ENCODE assay signal across 9 mouse cellular contexts in the genomic region with DNA sequence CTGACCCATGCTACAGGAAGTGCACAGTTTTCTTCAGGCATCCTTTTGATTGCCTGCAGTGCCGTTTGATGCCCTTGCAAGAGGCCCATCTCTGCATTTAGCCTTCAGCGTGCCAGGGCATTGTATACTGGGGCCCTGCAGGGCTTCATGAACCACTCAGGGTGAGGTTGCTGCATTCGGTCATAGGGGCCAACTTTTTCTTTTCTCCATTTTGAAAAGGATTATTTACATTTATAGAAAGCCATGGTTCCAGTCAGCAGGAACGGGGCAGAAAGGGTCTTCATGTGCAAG. TPM values are rescaled to one million over a fixed set of nuclear protein-coding genes. Genes with fewer than 3 reads are reported as not detected.
DNase-seq lines count a peak whose midpoint lies in the region; ATAC-seq and TF ChIP-seq lines count a peak whose summit lies in the region.
"Had no signal": no experiment of that assay in that cellular context is flagged by ENCODE, and none has a peak within 500 bp of the region (broad histone marks: within the 10 kb centered on the region; RNA-seq: fewer than 3 reads in every experiment).

No protein-coding gene starts in this region.

- H3K9ac ChIP-seq in heart, embryonic 12.5 days: peak overlapping the region; percentile 95
- peak overlapping the region; percentile 80; the same call in 1 of the 2 replicates for H3K9ac ChIP-seq in hindbrain, embryonic 11.5 days (ENCODE audit: low read depth, low read length)
- H3K9ac ChIP-seq in midbrain, embryonic 11.5 days (ENCODE audit: low read length): peak overlapping the region; percentile 90

- peaks cover 37% of the 10 kb centered on the region for H3K4me1 ChIP-seq in heart, embryonic 12.5 days (replicated peaks)
- no peaks in the 10 kb centered on the region; the same call in 1 of the 2 replicates for H3K4me1 ChIP-seq in hindbrain, embryonic 11.5 days (replicated peaks; ENCODE audit: control insufficient read depth, insufficient read depth, low read length)
- peaks cover 3% of the 10 kb centered on the region; the same call in 1 of the 2 replicates for H3K4me1 ChIP-seq in midbrain, embryonic 11.5 days (ENCODE audit: control insufficient read depth, insufficient read depth, low read length)

- ATAC-seq in heart, embryonic 12.5 days (ENCODE audit: insufficient number of reproducible peaks, low FRiP score): no peak
- peak; percentile 0 for ATAC-seq in Patski
- ATAC-seq in hindbrain, embryonic 11.5 days (ENCODE audit: low FRiP score): no peak
- no peak for ATAC-seq in midbrain, embryonic 11.5 days (ENCODE audit: low FRiP score)

- CTCF ChIA-PET in Patski (lab: Charles Lee): no interaction called here

- no peaks in the 10 kb centered on the region for H3K27me3 ChIP-seq in heart, embryonic 12.5 days (replicated peaks)
- H3K27me3 ChIP-seq in Patski: no peaks in the 10 kb centered on the region
- no peaks in the 10 kb centered on the region for H3K27me3 ChIP-seq in hindbrain, embryonic 11.5 days (ENCODE audit: control insufficient read depth, insufficient read depth, low read length)
- H3K27me3 ChIP-seq in midbrain, embryonic 11.5 days (ENCODE audit: control insufficient read depth, insufficient read depth, low read length): no peaks in the 10 kb centered on the region
- H3K27me3 ChIP-seq: CH12.LX had no signal

- in situ Hi-C loops in Patski (cut with MboI; ENCODE audit: low pct_unique_long_range_greater_than_20kb): loop anchor here (25.0 kb wide), 1 partner anchor 376 kb away; the partner anchor contains the start of genes Gm13271, Gm13283 and Gm13290

- 22% methylated on average over 4 of the region's 4 CpGs for WGBS in heart, embryonic 12.5 days
- WGBS in hindbrain, embryonic 11.5 days: 20% methylated on average over 4 of the region's 4 CpGs
- WGBS in midbrain, embryonic 11.5 days: 11% methylated on average over 4 of the region's 4 CpGs

- H3K27ac ChIP-seq in heart, embryonic 12.5 days (ENCODE audit: poor library complexity, severe bottlenecking): peak overlapping the region; percentile 90
- H3K27ac ChIP-seq in hindbrain, embryonic 11.5 days (ENCODE audit: low read depth, low read length): no peak overlapping the region
- H3K27ac ChIP-seq in midbrain, embryonic 11.5 days (ENCODE audit: low read depth, low read length): no peak overlapping the region

- intact Hi-C loops in heart, postnatal 36 days (cut with DNase I): no loop called here

- H3K4me2 ChIP-seq in heart, embryonic 12.5 days: peak overlapping the region; percentile 83
- H3K4me2 ChIP-seq in hindbrain, embryonic 11.5 days (replicated peaks; ENCODE audit: low read depth, low read length): peak overlapping the region; percentile 61
- H3K4me2 ChIP-seq in midbrain, embryonic 11.5 days: peak overlapping the region; percentile 78

- no peaks in the 10 kb centered on the region for H3K9me3 ChIP-seq in heart, embryonic 12.5 days (replicated peaks)
- no peaks in the 10 kb centered on the region for H3K9me3 ChIP-seq in hindbrain, embryonic 11.5 days (ENCODE audit: control insufficient read depth, low read length)
- H3K9me3 ChIP-seq in midbrain, embryonic 11.5 days (ENCODE audit: control insufficient read depth, low read length): no peaks in the 10 kb centered on the region

- no peak for TF ChIP-seq CTCF in Patski (IDR thresholded peaks at IDR 0.05)

- DNase-seq in heart, postnatal 36 days: no peak
- no peak for DNase-seq in Patski (ENCODE audit: low read depth, low spot score)
- no peak for DNase-seq in hindbrain, embryonic 11.5 days (ENCODE audit: low spot score)
- no peak for DNase-seq in midbrain, embryonic 11.5 days (ENCODE audit: low spot score, missing footprints)
- DNase-seq in frontal cortex, postnatal 36 days (ENCODE audit: low spot score in 2 of 2): no peak
- DNase-seq in right cerebral cortex, adult 2 months (ENCODE audit: low spot score in 2 of 2): no peak
- DNase-seq in Muller cell, postnatal 12 days (ENCODE audit: inconsistent ontology term): no peak

- H3K36me3 ChIP-seq in heart, embryonic 12.5 days: peaks cover under 1% of the 10 kb centered on the region; the same call in 1 of the 2 replicates
- no peaks in the 10 kb centered on the region; the same call in 1 of the 2 replicates for H3K36me3 ChIP-seq in hindbrain, embryonic 11.5 days (ENCODE audit: control insufficient read depth, insufficient read depth, low read length)
- no peaks in the 10 kb centered on the region for H3K36me3 ChIP-seq in midbrain, embryonic 11.5 days (ENCODE audit: control insufficient read depth, insufficient read depth, low read length)

- peak overlapping the region; percentile 87 for H3K4me3 ChIP-seq in heart, embryonic 12.5 days
- H3K4me3 ChIP-seq in hindbrain, embryonic 11.5 days (ENCODE audit: low read depth, low read length): peak overlapping the region; percentile 80
- peak overlapping the region; percentile 89 for H3K4me3 ChIP-seq in midbrain, embryonic 11.5 days (ENCODE audit: low read depth, low read length)

- POLR2A ChIA-PET in Patski (lab: Charles Lee): interaction anchor here (0.8 to 0.9 kb wide), 2 partner anchors 201 to 392 kb away, joined by 3 to 4 read pairs; no protein-coding TSS in a partner anchor

RNA-seq across cellular contexts. Expression of gene Mtap, which starts 1.4 kb away (rescaled TPM):
- 72.8 and 73.2 TPM in 2 replicates for polyA plus RNA-seq in heart, embryonic 12.5 days (2016; fragmentation: Nextera tagmentation; extraction: Ambion mirVana)
- 10 to 100 TPM; 20.5 to 21.0 TPM for total RNA-seq in heart, postnatal 36 days (2021)
- 59.4 TPM for polyA plus RNA-seq in Patski (2021)
- polyA plus RNA-seq in hindbrain, embryonic 11.5 days (2014; fragmentation: Nextera tagmentation; extraction: Ambion mirVana): 81.4 and 86.6 TPM in 2 replicates
- 91.1 and 96.1 TPM in 2 replicates for polyA plus RNA-seq in midbrain, embryonic 11.5 days (2014; fragmentation: Nextera tagmentation; extraction: Ambion mirVana)
- total RNA-seq: CH12.LX had no signal
